Mouse (Mus musculus) spleen, postnatal 36 days (tissue): ENCODE results near the gene Mia.

Source experiments
- DNase-seq, 2 experiments: peaks; one replicate each; pipeline ENCODE4 v3.0.0; 2022; ENCODE audit warnings: low spot score in 2 of 2, mixed read lengths in 1 of 2

The Mia gene

DNA sequence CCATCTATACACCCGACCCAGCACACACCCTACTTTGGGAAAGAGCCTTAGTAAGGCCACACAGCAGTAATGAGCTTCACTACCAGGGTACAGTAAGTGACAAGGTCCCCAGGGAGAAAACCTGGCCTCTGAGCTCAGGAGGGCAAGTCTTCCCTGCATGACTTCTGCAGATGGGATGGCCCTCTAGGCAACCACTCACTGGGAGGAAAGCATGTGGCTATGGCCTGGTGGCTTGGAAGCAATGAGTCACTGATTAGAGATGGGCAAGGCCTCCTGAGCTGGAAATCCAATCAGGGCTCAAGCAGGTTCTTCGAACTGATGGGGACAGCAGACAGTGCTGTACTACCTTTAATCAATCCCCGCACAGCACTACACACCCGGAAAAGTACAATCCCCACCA lies 19.2 kb downstream of the Mia start:
- DNase-seq = no peak

DNA sequence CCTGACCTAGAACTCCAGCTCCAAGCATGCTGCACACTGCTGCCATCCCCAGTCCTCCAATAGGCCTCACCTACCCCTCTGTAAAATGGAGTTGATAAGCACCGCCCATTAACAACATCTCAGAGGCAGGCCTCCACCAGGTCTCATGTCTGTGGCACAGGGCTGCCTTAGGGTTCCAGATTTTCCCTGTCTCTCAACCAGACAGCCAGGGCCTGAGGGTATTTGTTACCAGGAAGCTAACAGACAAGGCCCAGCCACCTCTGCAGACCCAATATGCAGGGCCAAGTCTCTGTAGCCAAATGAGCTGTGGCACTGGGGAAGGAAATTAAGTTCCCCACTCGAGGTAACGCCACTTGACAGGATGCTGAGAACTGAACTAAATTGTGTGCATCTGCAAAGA lies 20.0 kb downstream of the Mia start:
- no peak for DNase-seq

DNA sequence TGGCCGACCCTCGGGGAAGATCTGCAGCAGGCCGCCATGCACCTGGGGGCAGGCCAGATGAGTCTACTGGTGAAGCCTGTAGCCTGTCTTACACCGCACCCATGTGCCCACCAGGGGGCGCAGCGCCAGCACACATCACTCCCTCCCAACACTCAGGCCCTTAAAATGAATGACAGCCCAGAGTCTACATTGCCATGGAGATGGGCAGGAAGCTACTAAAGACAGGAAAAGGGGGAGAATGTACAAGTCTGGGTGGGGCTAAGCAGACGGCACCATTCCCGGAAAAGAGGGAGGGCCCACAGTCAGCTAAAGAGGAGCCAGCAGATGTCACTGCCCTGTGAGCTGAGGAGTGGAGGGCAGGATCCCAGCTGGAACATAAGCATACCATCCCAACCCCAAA lies 21.1 kb downstream of the Mia start:
- peak; percentile 84 to 86 for DNase-seq

GRCm38 (mm10) chr7:27159256-27159655 lies 21.7 kb downstream of the Mia start:
- DNase-seq = no peak

- no peak for DNase-seq
Measured at GRCm38 (mm10) chr7:27158171-27158570, 22.8 kb downstream of the Mia start.

GRCm38 (mm10) chr7:27156005-27156404 lies 25.0 kb downstream of the Mia start:
- no peak for DNase-seq

DNA sequence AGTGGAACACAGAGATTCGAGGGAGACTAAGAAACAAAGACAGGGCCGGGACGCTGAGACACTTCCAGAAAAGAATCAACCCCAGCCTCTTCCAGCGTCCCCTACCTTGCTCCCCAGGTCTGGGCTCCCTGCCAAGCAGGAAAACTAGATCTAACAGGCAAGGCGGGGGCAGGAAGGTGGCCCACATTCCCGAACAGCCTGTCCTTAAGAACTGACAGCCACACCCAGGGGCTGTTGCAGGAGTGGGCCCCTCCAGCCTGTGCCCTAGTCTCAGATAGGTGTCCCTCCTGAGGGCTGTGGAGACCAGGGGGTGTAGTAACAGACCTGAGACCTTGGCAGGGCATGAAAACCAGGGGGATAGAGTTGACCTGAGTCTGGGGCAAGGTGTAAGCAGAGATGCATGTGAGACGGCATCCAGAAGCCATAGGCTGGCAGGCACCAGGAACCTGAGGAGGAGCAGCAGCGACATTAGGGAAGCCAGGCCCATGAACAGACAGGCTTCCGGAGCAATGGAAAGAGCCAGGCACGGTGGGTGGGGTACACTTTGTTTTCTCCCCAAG lies 27.7 kb downstream of the Mia start, which contains the start of gene Cyp2t4:
Cyp2t4 (plus strand) TSS at position 510 of the 560 bp plus-strand sequence.
- DNase-seq = no peak

- no peak for DNase-seq
Measured at GRCm38 (mm10) chr7:27136410-27136996, 44.5 kb downstream of the Mia start.

GRCm38 (mm10) chr7:27133757-27134156 lies 47.2 kb downstream of the Mia start:
- DNase-seq = no peak

DNA sequence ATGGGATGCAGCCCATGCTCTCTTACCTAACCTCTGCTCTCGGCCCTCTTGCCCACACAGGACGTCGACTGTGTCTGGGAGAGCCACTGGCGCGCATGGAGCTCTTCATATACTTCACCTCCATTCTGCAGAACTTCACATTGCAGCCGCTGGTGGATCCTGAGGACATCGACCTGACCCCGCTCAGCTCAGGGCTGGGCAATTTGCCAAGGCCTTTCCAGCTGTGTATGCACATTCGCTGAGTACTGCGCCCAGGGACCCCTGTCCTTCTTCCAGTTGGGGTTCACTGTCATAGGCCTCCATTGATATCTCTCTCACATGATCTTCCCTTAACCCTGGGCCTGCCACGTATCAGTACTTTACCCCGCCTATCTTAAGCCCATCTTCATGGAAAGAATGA lies 47.8 kb downstream of the Mia start:
- no peak for DNase-seq

GRCm38 (mm10) chr7:27132588-27132987 lies 48.4 kb downstream of the Mia start:
- DNase-seq = no peak

DNA sequence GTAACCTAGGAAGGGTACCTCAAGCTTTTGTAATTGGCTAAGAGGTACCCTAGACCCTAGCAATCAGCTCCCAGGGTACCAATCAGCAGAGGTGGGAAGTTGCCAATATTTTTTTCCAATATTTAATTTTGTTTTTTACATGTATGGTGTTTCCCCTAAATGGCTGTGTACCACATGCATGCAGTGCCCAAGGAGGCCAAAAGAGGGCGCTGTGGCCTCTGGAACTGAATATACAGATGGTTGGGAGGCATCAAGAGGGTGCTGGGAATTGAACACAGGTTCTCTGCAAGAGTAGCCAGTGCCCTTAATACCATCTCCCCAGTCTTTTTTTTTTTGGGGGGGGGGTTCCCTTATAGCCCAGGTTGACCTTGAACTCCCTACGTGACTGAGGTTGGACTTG lies 49.6 kb downstream of the Mia start:
- no peak for DNase-seq

- no peak for DNase-seq
Measured at GRCm38 (mm10) chr7:27130521-27131370, 50.2 kb downstream of the Mia start.

DNA sequence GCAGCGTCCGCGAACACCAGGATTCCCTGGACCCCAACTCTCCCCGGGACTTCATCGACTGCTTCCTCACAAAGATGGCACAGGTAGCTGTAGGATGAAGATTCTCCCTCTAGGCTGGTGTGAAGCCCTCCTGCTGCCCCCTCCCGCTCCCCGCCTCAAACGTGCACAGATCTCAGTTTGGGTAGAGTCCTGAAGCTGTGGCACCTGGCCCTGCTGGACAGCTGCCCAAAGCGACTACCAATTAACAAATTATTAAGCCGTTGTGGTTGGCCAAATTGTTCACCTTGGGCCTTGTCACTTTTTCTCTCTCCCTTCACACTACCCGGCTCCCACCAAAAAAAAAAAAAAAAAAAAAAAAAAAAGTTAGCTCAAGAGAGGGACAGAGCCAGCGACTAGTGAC lies 51.1 kb downstream of the Mia start:
- DNase-seq = no peak
